Mouse (Mus musculus): ENCODE data around the gene Krr1. TPM values are rescaled to one million over a fixed set of nuclear protein-coding genes. Genes with fewer than 3 reads are reported as not detected.

The Krr1 gene
- polyA plus RNA-seq, 1 experiment from 2014 or later = 48.7 TPM

Other genes with a start within 250 kb of the Krr1 start
- 1.3 and 2.7 TPM in 2 replicates for gene Glipr1, start 30.0 kb downstream of the Krr1 start, polyA plus RNA-seq (2015; fragmentation: Nextera tagmentation; extraction: Ambion mirVana)
- gene Glipr1l1, start 87.5 kb downstream of the Krr1 start, polyA plus RNA-seq (2015; fragmentation: Nextera tagmentation; extraction: Ambion mirVana) = not detected in 2 replicates
- gene Glipr1l2, start 110.7 kb downstream of the Krr1 start, polyA plus RNA-seq (2015; fragmentation: Nextera tagmentation; extraction: Ambion mirVana) = not detected in 2 replicates
- not detected in 2 replicates for gene Glipr1l3, start 187.7 kb downstream of the Krr1 start, polyA plus RNA-seq (2015; fragmentation: Nextera tagmentation; extraction: Ambion mirVana)
- gene Caps2, start 191.0 kb downstream of the Krr1 start, polyA plus RNA-seq (2015; fragmentation: Nextera tagmentation; extraction: Ambion mirVana) = 0.57 and 1.0 TPM in 2 replicates